Mouse (Mus musculus) lung, adult 2 months (tissue): Measurements from ENCODE around the gene Myl6b.

Experiments used
- CTCF ChIP-seq: fragments of 200-500 bp; IDR thresholded peaks from 2 replicates; pipeline ENCODE4 v1.5.1; 2011; ENCODE audit warnings: mild to moderate bottlenecking, low read length, control low read depth; ENCODE audit not compliant: insufficient read depth
- POLR2A ChIP-seq: fragments of 200-500 bp; IDR thresholded peaks from 2 replicates; pipeline ENCODE4 v1.6.1; 2011; ENCODE audit warnings: low read depth, mild to moderate bottlenecking, control low read depth, low read length, borderline replicate concordance; ENCODE audit errors: extremely low read depth

- no peak for TF ChIP-seq POLR2A
- no peak for TF ChIP-seq CTCF
These were observed 18.2 kb upstream of the Myl6b start for GRCm38 (mm10) chr10:128516677-128517076.
